Mouse (Mus musculus) left cerebral cortex, adult 9 months (tissue): Measurements from ENCODE around the gene Pex14.

Source experiments
- DNase-seq, 2 experiments: peaks; one replicate each; pipeline ENCODE4 v3.0.0; 2022; ENCODE audit warnings: low spot score in 2 of 2

Gene Pex14

DNA sequence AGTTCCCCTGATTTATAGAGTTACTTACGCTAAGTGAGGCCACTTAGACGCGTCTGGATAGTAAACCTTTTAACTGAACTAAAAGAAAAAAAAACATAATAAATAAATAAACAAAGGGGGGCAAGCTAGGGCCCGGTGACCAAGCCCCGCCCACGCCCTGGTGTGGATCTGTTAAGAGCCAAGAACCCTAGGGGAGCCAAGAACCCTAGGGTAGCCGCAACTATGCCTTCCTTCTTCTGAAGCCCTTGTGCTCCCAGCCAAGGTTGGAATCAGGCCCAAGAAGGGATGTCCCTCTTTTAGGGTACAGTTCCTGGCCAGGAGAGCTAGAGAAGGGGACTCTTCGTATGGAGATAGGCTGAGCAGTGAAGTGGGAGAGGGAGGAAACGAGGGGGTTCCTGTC, 176.3 kb downstream of the Pex14 start:
- no peak for DNase-seq

DNA sequence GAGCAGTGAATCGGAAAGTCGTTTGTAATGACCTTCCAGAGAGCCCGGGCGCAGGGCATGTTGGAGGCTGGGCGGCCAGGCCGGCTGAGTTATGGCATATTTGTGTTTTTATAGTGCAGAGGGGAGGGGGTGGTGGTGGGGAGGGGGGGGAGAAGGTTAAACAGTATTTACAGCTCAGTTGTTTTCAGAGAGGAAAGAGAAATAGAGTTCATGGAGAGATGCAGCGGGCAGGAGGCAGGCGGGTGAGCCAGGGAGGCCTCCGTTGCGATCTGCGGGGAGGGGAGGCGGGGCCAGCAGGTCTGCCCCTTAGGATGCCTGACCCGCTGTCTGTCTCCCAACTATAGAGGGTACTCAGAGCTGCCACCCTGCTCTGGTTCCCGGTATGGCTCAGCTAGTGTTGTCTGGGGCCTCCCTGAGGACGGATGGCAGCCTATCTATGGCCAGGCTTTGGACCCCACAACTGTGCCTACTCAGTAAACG, 177.4 kb downstream of the Pex14 start:
- no peak for DNase-seq

DNA sequence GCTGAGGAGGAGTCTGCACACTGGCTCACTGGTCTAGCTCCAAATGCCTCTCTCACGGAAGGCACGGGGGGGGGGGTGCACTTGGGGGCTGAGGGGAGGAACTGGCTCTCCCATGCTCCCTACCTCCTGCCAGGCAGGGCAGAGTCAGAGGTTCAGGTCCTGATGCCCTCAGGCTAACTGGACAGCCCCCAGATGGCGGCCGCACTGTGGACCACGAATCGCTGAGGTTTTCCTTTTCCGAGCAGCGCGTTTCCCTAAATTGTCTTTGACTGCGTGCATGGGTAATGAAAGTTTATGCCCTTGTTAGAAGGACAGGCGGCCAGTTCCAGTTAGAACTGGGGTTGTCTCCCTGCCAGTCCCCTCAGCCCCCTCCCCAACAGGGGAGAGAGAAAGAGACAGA, 179.1 kb downstream of the Pex14 start:
- DNase-seq = no peak

DNA sequence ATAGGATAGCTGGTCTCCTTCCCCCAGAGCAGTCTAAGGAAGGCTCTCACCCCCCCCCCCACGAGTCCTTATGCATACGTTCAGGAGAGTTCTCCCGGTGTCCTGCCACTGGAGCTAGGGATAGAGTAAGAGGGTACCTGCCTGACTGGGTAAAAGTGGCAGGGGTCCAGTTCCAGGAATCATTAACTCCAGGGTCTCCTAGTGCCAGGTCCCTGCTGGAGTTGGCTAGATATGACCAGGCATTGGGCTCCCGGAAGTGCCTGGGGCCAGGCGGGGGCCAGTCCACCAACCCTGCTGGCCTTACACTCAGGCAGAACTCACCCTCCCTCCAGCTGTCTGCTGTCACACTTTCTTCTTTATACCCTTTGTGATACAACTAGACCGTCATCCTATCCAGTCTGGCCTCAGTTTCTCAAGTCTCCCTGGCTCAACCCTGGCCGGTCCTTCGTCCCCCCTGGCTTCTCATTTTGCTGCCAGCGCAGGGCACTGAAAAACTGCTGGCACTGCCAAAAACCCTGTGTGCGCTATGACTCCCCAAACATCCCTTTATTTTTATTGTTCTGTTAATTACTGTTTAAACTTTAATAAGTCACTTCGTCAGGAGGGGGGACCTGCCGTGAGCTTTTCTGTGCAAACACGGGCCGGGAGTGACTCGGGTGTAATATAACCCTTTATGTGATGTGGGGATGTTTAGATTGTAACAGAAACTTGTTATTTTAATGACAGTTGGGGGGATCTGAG, 180.8 kb downstream of the Pex14 start:
- no peak for DNase-seq

DNA sequence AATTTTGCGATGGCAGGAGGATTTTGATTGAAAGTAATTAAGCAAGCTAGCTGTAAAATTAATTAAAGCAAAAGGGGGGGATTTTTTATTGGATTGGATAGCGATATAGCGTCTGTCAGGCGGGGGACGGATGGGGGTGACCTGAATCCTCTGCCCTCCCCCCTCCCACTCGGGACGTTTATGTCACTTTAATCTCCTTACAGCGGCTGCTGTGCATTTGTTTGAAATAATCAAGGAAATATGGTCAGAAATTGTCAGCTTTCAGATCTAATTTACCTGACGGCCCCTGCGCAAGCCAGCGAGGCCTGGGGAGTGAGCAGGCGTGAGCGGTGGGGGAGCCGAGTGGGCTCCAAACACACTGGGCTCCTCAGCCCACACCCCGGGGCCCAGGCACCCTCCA, 183.8 kb downstream of the Pex14 start:
- no peak for DNase-seq

DNA sequence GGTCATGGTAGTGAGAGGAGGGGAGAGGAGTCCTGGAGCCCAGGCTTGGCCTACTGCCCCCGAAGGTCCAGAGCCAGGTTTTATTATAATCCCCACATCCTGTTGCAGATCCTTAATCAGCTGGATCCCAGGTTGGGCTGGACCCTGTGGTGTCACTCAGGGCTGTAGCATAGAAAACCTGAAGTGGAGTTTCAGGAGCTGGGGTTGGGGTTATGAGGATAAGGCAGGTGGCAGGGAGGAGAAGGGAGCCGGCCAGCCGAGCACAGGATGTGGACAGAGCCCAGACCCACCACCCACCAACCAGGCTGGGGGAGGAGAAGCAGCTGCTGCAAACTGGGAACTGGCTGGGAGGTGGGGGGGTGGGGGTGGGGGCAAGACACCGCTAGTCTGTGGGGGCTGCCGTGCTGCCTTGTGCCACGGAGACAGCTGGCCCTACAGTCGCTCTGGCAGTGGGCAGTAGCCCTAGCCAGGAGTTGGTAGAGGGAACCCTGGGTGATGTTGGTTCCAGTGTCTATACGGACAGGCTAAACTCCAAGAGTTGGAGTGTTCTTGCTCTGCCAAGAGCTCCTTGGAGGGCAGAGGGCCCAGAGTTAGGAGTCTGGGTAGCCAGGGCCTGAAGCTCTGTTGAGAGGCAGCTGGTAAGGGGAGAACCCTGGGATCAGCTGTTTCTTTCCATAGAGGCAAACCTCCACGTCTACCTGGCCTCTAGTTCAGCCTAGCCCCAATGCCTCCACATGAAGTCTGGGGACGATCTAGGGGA, 184.6 kb downstream of the Pex14 start:
- peak in 1 of 2 experiments; percentile 11 for DNase-seq

DNA sequence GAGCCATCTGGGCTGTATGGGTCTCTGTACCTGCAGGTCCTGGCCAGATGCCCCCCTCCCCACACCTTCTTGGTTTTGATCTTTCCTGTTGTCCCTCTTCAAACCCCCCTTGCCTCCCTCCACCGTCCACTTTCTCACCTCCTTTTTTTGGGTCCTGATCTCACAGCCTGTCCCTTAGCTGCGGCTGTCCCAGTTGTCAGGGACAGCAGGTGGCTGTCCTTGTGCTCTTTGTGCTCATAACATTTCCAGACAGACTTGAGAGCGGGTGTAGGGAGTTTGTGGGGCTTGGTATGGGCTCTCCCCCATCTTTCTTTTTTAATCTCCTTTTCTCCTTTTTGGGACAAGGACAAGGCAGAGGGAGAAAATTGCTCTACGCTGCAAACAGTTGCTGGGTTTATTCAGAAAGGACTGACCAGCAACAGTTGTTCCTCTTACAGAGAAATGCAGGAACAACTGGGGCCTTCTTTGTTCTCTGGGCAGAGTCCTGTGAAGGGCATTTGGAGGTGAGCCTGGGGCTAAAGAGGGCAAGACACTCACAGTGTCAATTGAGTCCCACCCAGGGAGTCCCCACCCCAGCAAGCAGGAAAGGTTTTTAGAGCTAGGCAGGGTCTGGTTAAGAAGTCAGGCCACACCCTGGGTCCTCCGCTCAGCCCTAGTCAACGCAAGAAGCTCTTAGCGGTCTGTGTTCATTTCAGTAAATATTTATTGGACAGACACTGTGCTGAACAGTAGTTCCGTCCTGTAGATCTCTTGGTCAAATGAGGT, 186.7 kb downstream of the Pex14 start:
- no peak for DNase-seq

DNA sequence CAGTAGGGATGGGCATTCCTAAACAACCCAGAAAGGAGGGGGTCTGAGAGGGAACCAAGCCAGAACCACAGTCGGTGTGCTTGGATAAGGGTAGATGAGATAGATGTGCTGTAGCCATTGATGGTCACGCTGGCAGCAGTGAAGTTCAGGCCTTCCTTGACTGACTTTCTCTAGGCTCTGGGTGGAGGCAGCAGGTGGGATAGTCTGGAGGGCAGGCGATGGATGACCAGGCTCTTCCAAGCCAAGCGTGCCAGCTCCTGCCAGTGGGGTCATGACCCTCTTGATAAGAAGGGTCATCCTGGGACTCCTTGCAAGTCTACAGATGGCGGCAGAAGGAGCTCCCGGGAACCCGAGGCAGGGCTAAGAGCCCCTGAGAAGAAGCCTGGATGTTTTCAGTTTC, 187.5 kb downstream of the Pex14 start:
- DNase-seq = no peak
